Mouse (Mus musculus) thymus, postnatal 4 days (tissue): ENCODE measurements around the gene Ptgir.
"Not testable (repeated sequence)": the region's sequence is repeated elsewhere in the genome, so short reads cannot be mapped to it uniquely, and the experiment has no call there.

Experiments
- DNase-seq: peaks from one replicate; pipeline ENCODE4 v3.0.0; 2021

Gene Ptgir

DNA sequence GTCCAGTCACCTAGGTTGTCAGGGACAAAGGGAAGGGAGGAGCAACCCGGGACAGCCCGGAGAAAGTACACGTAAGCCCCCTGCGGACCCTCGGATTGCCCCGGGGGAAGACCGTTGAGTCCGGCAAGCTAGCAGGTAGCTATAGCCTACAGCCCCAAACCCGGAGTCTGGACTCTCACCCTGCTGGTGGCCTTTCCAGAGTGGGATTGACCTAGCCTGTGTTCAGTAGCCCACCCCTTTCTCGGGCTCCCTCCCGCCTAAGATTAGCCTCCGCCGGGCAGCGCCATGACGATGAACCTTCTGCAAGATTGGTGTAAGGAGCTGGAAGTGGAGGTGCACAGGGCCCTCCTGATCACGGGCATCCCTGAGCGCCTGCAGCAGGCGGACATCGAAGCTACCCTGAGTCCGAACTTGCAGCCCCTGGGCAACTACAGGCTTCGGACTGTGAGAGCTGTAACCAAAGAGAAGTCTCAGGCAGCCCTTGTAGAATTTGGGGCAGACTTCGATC lies 38.6 kb downstream of the Ptgir start:
- DNase-seq = no peak

GRCm38 (mm10) chr7:16945419-16945818 lies 39.1 kb downstream of the Ptgir start:
- peak; percentile 41 for DNase-seq

DNA sequence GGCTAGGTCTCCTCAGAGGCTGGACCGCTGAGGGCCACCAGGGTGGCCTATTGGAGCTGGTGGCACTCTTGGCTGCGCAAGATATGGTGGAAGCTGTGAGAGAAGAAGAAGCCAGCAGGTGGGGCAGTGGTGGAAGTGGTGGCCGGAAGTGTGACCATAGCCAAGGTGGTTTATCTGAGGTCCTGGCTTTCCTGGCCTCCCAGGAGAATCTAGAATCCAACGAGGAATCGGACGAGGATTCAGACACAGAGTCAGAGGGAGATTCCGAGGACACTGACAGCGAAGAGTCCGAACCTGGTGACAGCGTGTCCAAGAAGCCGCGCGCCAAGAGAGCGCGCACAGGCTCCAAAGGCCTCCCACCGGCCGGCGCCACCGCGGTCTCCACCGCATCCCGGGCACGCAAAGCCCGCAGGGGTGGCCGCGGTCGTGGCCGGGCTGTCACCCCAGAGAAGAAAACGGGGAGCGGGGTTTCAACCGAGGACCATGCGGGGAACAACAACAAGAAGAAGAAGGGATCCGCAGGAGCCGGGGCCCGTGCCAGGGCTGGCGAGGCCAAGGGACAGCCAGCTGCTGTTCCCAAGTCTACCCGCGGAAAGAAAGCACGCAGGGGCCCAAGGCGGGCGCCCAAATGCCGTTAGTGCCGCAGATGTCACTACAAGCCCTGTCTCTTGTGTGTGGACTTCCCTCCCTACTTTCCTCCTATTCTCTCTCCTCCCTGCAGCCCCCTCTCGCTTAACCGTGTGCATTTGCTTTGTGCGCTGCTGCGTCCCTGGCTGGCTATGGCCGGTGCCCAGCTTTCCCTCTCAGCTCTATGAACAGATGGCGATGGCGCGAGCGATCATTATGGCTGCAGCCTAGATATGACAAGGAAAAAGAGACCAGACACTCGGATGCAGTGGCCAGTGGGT lies 40.4 kb downstream of the Ptgir start:
- peak; percentile 35 for DNase-seq

DNA sequence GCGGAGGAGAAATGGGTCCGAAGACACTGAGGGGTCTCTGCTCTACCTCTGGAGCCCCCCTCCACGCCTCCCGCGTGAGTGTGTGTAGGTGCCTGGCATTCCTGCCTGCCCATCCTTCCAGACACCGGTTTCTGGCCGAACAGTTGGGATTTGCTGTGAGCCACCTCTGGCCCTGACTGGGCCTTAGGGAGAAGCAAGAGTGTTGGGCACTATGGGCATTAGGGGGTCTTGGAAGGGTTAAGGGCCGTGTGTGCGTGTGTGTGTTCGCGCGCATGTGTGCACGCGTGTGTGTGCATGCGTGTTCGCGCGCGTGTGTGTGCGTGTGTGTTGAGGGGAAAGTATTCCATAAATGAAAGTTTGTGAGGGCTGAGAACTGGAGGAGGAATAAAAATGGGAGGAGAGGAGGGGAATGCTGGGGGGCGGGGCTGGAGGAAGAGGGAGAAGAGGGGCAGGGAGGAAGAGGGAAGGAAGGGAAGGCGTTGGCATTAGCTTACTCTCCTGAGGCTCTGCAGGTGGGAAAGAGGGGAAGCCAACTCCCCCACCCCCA lies 41.1 kb downstream of the Ptgir start:
- DNase-seq = no peak

DNA sequence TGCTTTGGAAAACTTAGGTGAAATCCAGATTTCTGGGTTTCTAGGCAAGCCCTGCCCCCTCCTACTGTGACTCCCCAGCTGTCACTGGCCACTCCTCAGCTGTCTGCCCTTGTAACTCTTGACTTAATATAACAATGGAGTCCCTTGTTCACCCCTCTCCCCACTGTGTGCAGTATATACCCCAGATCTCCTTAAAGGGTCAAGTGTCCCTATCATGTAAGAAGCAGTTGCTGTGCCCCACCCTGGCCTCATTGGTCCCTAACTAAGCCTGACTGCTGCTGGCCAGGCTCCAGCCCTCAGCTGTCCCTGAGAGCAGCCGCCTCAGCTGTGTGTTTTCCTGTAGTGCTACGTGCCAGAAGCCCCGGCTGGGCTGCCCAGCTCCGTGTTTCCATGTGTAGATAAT lies 41.7 kb downstream of the Ptgir start:
- DNase-seq = no peak

DNA sequence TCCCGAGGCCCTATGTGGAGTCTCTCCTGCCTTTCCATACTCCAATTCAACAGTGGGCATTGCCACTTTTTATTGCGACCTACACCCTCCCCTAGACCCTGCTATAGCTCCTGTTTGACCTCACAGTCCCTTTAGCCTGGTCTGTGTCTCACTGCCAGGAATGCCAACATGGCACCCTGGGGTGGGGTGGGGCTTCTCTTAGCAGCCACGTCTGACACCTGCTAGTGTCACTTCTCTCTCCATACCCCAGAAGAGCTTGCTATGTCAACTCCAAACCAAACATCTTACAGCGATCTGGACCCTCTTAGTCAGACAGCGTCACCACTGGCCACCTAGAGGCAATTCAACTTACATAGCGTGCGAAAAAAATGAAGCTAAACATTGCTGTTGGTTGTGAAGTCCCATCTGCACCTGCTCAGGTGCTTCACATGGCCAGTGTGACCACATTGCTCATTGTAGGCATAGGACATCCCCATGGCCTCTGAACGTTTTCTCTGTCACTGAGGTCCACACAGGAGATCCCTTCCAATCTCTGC lies 42.7 kb downstream of the Ptgir start:
- DNase-seq = no peak

DNA sequence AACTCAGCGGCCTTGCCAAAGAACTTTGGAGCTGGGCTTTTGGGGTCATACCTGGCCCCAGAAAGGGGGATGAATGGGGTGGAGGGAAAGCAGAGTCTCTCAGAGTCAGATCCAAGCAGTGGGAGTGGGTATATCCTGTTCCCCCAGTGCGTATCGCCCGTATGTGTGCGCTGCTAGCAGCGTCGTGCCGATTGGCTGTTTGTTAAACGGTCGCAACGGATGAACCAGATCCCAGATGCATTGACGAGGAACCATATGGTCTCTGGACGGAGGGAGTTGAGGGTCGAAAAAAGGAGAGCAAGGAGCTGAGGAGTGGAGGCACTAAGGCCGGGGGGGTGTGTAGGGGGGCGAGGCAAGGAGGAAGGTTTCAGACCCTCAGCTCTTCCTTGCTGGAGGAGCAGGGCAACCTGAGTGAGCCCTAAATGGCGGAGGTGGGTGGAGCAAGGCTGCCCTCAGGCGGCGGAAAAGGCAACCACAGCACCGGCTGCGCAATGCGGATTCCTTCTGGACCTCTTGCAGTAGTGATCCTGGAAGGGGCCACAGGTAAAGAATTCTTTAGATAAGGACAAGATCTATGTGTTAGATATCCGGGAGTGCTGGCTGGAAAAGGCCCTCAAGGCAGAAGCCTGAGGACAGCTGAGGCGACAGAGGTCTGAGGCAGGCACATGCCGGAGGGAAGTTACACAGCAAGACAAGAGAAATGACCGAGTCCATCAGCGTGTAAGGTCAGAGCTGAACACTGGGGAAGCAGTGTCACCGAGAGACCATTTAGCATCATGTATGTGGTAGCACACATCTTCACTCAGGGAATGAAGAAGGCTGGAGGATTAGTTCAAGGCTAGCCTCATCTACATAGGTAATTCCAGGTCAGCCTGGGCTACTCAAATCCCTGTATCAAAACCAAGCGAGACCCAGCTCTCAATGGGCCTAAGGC lies 43.9 kb downstream of the Ptgir start:
- peak; percentile 91 for DNase-seq

DNA sequence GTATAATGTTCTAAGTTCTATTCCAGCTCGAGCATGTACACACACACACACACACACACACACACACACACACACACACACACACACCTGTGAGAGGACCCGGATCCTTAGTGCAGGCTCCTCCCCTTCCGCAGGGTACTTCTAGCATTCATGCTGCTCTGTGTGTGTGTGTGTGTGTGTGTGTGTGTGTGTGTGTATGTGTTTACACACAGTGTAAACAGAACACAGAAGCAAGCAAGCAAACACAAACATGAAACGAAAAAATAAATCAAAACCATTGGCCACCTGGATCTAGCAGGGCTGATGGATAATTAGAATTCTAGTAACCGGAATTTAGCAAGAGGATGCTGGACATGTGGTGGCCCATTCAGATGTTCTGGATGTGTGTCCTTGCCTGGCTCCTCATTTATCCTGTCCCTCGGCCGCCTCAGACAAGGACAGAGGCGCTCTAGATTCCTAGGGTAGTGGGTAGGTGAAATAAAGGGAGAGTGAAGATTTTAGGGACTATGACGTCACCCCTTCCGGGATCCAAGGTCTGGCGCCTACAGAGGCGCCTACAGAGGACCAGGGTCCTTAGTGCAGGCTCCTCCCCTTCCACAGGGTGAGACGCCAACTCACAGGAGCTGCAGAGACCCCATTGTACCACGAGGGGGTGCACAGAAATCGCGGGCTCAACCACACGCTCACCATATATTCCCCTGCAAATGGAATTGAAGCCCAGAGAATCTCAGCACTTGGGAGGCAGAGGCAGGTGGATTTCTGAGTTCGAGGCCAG lies 44.8 kb downstream of the Ptgir start:
- DNase-seq = peak; percentile 87

DNA sequence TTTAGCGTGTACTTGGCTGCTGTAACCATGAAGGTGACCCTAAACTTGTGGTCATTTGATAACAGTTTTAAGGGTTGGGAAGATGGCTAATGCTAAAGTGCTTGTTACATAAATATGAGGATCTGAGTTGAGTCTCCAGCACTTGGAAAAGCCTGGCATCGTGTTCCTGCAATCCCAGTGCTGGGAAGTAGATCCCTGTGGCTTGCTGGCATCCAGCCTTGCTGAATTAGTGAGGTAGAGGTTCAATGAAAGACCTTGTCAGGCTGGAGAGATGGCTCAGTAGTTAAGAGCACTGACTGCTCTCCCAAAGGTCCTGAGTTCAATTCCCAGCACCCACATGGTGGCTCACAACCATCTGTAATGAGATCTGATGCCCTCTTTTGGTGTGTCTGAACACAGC lies 47.5 kb downstream of the Ptgir start:
- not testable (repeated sequence) for DNase-seq

DNA sequence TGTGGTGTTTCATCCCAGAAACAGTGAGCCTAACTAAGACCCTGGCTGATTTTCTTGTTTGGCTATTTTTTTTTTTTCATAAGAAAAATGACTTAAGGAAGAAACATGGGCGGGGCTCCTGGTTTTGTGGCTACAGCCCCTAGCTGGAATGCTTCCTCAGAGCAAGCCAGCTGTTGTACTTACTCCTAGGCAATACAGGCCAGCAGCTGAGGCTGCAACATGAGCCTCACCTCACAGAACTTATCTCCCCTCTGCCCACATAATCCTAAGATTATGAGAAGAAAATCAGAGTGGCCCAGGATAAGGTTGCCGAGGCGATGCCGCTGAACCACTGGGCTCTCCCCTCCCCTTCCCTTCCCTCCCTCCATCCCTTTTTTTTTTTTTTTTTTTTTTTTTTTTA lies 49.4 kb downstream of the Ptgir start:
- DNase-seq = no peak

GRCm38 (mm10) chr7:16956410-16957265 lies 50.3 kb downstream of the Ptgir start:
- DNase-seq = no peak

DNA sequence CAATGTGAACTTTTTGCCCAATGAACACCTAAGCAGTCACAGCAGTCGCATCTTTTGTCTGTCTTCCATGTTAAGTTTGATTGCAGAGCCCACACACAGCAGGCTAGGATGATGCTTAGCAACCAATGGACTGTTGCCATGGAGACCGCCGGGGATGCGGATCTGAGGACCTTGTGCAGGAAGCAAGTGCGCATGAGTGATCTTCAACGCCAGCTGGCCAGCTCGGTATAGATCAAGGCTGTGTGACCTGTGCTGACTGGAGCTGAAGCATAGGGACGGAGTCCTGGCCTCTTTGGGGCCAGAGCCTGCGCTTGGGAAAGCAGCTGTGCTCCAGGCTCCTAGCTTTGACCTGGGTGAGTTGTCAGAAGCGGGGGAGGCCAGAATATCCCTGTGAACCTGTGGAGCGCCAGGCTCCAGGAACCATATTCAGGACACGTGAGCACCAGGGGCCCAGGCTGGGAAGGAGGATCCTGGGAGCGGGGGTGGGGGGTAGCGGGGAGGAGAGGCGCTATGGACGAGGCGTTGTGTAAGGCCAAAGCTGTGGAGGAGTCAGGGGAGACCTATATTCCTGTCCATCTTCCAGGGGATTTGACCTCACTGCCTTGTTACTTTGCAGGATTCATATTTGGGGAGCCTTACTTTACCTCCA lies 53.4 kb downstream of the Ptgir start, which contains the start of gene Pnmal1:
Pnmal1 (plus strand) TSS at position 141 of the 649 bp plus-strand sequence.
- DNase-seq = peak; percentile 40
